Mouse (Mus musculus): ENCODE measurements around the gene Cyb5r3. TPM values are rescaled to one million over a fixed set of nuclear protein-coding genes. Genes with fewer than 3 reads are reported as not detected.

Cyb5r3 gene
- polyA plus RNA-seq, 1 experiment from 2014 or later: 133 TPM

GRCm38 (mm10) chr15:83167550-83168065, 4.8 kb downstream of the Cyb5r3 start:
- WGBS: 96% methylated on average over 8 of the region's 8 CpGs
- no peaks in the 10 kb centered on the region for H3K9me3 ChIP-seq
- no peaks in the 10 kb centered on the region for H3K27me3 ChIP-seq
- peaks cover 25% of the 10 kb centered on the region for H3K4me1 ChIP-seq (replicated peaks)
- H3K27ac ChIP-seq: no peak overlapping the region
- peaks cover 11% of the 10 kb centered on the region for H3K36me3 ChIP-seq
- no peak overlapping the region for H3K4me2 ChIP-seq (replicated peaks)
- no peak overlapping the region for H3K4me3 ChIP-seq (replicated peaks)
- ATAC-seq: no peak
- no peak overlapping the region for H3K9ac ChIP-seq (replicated peaks)

GRCm38 (mm10) chr15:83167126-83167525, 5.3 kb downstream of the Cyb5r3 start:
- no peak overlapping the region for H3K9ac ChIP-seq (replicated peaks)
- ATAC-seq: no peak
- H3K4me1 ChIP-seq (replicated peaks): peaks cover 23% of the 10 kb centered on the region
- no peaks in the 10 kb centered on the region for H3K9me3 ChIP-seq
- 82% methylated on average over 5 of the region's 5 CpGs for WGBS
- no peaks in the 10 kb centered on the region for H3K27me3 ChIP-seq
- peaks cover 14% of the 10 kb centered on the region for H3K36me3 ChIP-seq
- no peak overlapping the region for H3K4me2 ChIP-seq (replicated peaks)
- H3K4me3 ChIP-seq (replicated peaks): no peak overlapping the region
- no peak overlapping the region for H3K27ac ChIP-seq

GRCm38 (mm10) chr15:83166642-83167041, 5.8 kb downstream of the Cyb5r3 start:
- Histone ChIP-seq H3K27me3 (no peaks in the 10 kb centered on the region), H3K9me3 (no peaks in the 10 kb centered on the region), H3K4me2 (replicated peaks) (no peak overlapping the region), H3K4me3 (replicated peaks) (no peak overlapping the region), H3K27ac (no peak overlapping the region), H3K36me3 (peaks cover 19% of the 10 kb centered on the region), H3K4me1 (replicated peaks) (peaks cover 23% of the 10 kb centered on the region), H3K9ac (replicated peaks) (no peak overlapping the region)
- whole genome bisulfite sequencing: 95% methylated on average over 3 of the region's 3 CpGs
- no peak for ATAC-seq

GRCm38 (mm10) chr15:83165526-83166315, 6.7 kb downstream of the Cyb5r3 start:
- H3K9ac ChIP-seq (replicated peaks): no peak overlapping the region
- peaks cover 22% of the 10 kb centered on the region for H3K36me3 ChIP-seq
- H3K9me3 ChIP-seq: no peaks in the 10 kb centered on the region
- H3K27me3 ChIP-seq: no peaks in the 10 kb centered on the region
- 95% methylated on average over 13 of the region's 13 CpGs for WGBS
- H3K4me3 ChIP-seq (replicated peaks): no peak overlapping the region
- no peak overlapping the region for H3K27ac ChIP-seq
- H3K4me1 ChIP-seq (replicated peaks): peaks cover 14% of the 10 kb centered on the region
- ATAC-seq: no peak
- H3K4me2 ChIP-seq (replicated peaks): no peak overlapping the region

GRCm38 (mm10) chr15:83164971-83165471, 7.4 kb downstream of the Cyb5r3 start:
- no peaks in the 10 kb centered on the region for H3K9me3 ChIP-seq
- peaks cover 7% of the 10 kb centered on the region for H3K4me1 ChIP-seq (replicated peaks)
- no peak for ATAC-seq
- no peak overlapping the region for H3K4me3 ChIP-seq (replicated peaks)
- H3K27ac ChIP-seq: no peak overlapping the region
- no peaks in the 10 kb centered on the region for H3K27me3 ChIP-seq
- H3K9ac ChIP-seq (replicated peaks): no peak overlapping the region
- peaks cover 26% of the 10 kb centered on the region for H3K36me3 ChIP-seq
- 70% methylated on average over 5 of the region's 5 CpGs for WGBS
- no peak overlapping the region for H3K4me2 ChIP-seq (replicated peaks)

- no peak for ATAC-seq
- 90% methylated on average over 11 of the region's 11 CpGs for WGBS
- Histone ChIP-seq H3K27ac (no peak overlapping the region), H3K4me1 (replicated peaks) (no peaks in the 10 kb centered on the region; the same call in 1 of the 2 replicates), H3K36me3 (peaks cover 47% of the 10 kb centered on the region), H3K27me3 (no peaks in the 10 kb centered on the region), H3K9ac (replicated peaks) (no peak overlapping the region), H3K4me2 (replicated peaks) (no peak overlapping the region), H3K9me3 (no peaks in the 10 kb centered on the region), H3K4me3 (replicated peaks) (no peak overlapping the region)
Observed at GRCm38 (mm10) chr15:83162818-83163485, 9.4 kb downstream of the Cyb5r3 start.

- H3K9me3 ChIP-seq: no peaks in the 10 kb centered on the region; the same call in 1 of the 2 replicates
- H3K9ac ChIP-seq (replicated peaks): no peak overlapping the region
- H3K27me3 ChIP-seq: no peaks in the 10 kb centered on the region
- H3K27ac ChIP-seq: no peak overlapping the region
- 91% methylated on average over 4 of the region's 4 CpGs for WGBS
- no peak overlapping the region for H3K4me2 ChIP-seq (replicated peaks)
- ATAC-seq: no peak
- peaks cover 56% of the 10 kb centered on the region for H3K36me3 ChIP-seq
- no peak overlapping the region for H3K4me3 ChIP-seq (replicated peaks)
- no peaks in the 10 kb centered on the region; the same call in 1 of the 2 replicates for H3K4me1 ChIP-seq (replicated peaks)
Observed at GRCm38 (mm10) chr15:83162001-83162400, 10.4 kb downstream of the Cyb5r3 start.

GRCm38 (mm10) chr15:83161062-83161748, 11.2 kb downstream of the Cyb5r3 start:
- Histone ChIP-seq H3K27me3 (no peaks in the 10 kb centered on the region), H3K36me3 (peaks cover 63% of the 10 kb centered on the region), H3K9me3 (no peaks in the 10 kb centered on the region; the same call in 1 of the 2 replicates), H3K27ac (no peak overlapping the region), H3K4me1 (replicated peaks) (no peaks in the 10 kb centered on the region; the same call in 1 of the 2 replicates), H3K9ac (replicated peaks) (no peak overlapping the region; the same call in 1 of the 2 replicates), H3K4me3 (replicated peaks) (no peak overlapping the region), H3K4me2 (replicated peaks) (no peak overlapping the region)
- WGBS: 28% methylated on average over 10 of the region's 10 CpGs
- ATAC-seq: no peak

- no peaks in the 10 kb centered on the region; the same call in 1 of the 2 replicates for H3K4me1 ChIP-seq (replicated peaks)
- no peak overlapping the region for H3K4me3 ChIP-seq (replicated peaks)
- H3K9me3 ChIP-seq: no peaks in the 10 kb centered on the region; the same call in 1 of the 2 replicates
- no peak overlapping the region for H3K4me2 ChIP-seq (replicated peaks)
- ATAC-seq: no peak
- peaks cover 69% of the 10 kb centered on the region for H3K36me3 ChIP-seq
- H3K9ac ChIP-seq (replicated peaks): no peak overlapping the region
- WGBS: 89% methylated on average over 4 of the region's 4 CpGs
- no peak overlapping the region for H3K27ac ChIP-seq
- no peaks in the 10 kb centered on the region for H3K27me3 ChIP-seq
Observed at GRCm38 (mm10) chr15:83160561-83160960, 11.8 kb downstream of the Cyb5r3 start.

GRCm38 (mm10) chr15:83159823-83160222, 12.6 kb downstream of the Cyb5r3 start:
- H3K27me3 ChIP-seq: no peaks in the 10 kb centered on the region
- H3K9me3 ChIP-seq: no peaks in the 10 kb centered on the region; the same call in 1 of the 2 replicates
- no peak overlapping the region for H3K9ac ChIP-seq (replicated peaks)
- no peaks in the 10 kb centered on the region; the same call in 1 of the 2 replicates for H3K4me1 ChIP-seq (replicated peaks)
- H3K36me3 ChIP-seq: peaks cover 68% of the 10 kb centered on the region
- no peak for ATAC-seq
- H3K4me2 ChIP-seq (replicated peaks): no peak overlapping the region
- H3K27ac ChIP-seq: no peak overlapping the region
- H3K4me3 ChIP-seq (replicated peaks): no peak overlapping the region
- 95% methylated on average over 9 of the region's 9 CpGs for WGBS

GRCm38 (mm10) chr15:83158587-83159160, 13.7 kb downstream of the Cyb5r3 start:
- Histone ChIP-seq H3K4me2 (replicated peaks) (no peak overlapping the region), H3K4me3 (replicated peaks) (no peak overlapping the region), H3K36me3 (peaks cover 72% of the 10 kb centered on the region), H3K27ac (no peak overlapping the region), H3K9ac (replicated peaks) (no peak overlapping the region), H3K4me1 (replicated peaks) (no peaks in the 10 kb centered on the region; the same call in 1 of the 2 replicates), H3K27me3 (no peaks in the 10 kb centered on the region), H3K9me3 (no peaks in the 10 kb centered on the region; the same call in 1 of the 2 replicates)
- whole genome bisulfite sequencing: 96% methylated on average over 7 of the region's 7 CpGs
- no peak for ATAC-seq
